Mouse (Mus musculus): ENCODE data around the gene Cacnb1. TPM values are rescaled to one million over a fixed set of nuclear protein-coding genes. Genes with fewer than 3 reads are reported as not detected.

Gene Cacnb1
- polyA plus RNA-seq, 1 experiment = 79.4 TPM

DNA sequence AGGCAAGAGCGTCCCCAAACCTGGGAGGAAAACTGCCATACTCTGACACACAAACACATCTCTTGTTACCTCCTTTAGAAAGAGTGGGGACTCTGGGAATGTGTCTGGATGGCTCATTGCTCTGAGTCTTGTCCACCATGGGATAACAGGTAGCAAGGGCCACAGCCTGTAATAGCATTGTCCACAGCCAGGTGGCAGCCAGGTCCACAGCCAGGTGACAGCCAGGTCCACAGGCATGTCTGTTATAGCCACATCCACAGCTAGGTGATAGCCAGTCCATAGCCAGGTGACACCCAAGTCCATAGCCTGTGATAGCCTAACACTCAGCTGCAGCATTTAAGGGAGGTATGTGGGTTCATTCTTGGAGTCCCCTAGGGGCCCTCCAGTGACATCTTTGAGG, 61.9 kb downstream of the Cacnb1 start:
- Histone ChIP-seq H3K4me3 (ENCODE audit: control insufficient read depth, low read depth, low read length) (no peak overlapping the region), H3K27ac (ENCODE audit: control insufficient read depth, insufficient read depth, low read depth, low read length) (no peak overlapping the region), H3K4me1 (ENCODE audit: control insufficient read depth, insufficient read depth, low read length) (peaks cover 7% of the 10 kb centered on the region), H3K36me3 (ENCODE audit: control insufficient read depth, insufficient read depth, low read length) (no peaks in the 10 kb centered on the region), H3K27me3 (ENCODE audit: control insufficient read depth, insufficient read depth, low read length) (no peaks in the 10 kb centered on the region)
- peak; percentile 43; the same call in 1 of the 2 replicates for TF ChIP-seq CTCF (IDR thresholded peaks at IDR 0.05; ENCODE audit: control insufficient read depth, insufficient read depth, insufficient replicate concordance, low read depth, low read length)
- no peak for TF ChIP-seq POLR2A (IDR thresholded peaks at IDR 0.05; ENCODE audit: control insufficient read depth, low read depth, low read length)

DNA sequence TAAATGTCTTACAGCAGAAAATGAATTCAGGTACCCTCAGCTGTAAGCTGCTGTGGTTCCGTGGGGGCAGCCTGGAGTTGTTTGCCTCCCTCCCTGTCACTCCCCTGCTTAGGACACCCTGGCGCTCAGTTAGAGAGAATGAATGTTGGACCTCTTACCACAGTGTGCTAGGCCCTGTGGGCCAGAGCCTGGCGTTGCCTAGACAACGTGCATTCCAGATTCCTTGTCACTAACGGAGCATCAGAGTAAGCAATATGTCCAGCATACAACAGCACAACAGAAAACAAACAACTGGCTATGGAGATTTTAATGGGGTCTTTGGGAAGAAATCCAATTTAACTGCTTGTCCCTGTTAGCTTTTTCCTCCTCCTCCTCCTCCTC, 63.5 kb downstream of the Cacnb1 start:
- H3K36me3 ChIP-seq (ENCODE audit: control insufficient read depth, insufficient read depth, low read length) = no peaks in the 10 kb centered on the region
- peaks cover 7% of the 10 kb centered on the region for H3K4me1 ChIP-seq (ENCODE audit: control insufficient read depth, insufficient read depth, low read length)
- H3K27me3 ChIP-seq (ENCODE audit: control insufficient read depth, insufficient read depth, low read length) = no peaks in the 10 kb centered on the region
- no peak for TF ChIP-seq CTCF (IDR thresholded peaks at IDR 0.05; ENCODE audit: control insufficient read depth, insufficient read depth, insufficient replicate concordance, low read depth, low read length)
- TF ChIP-seq POLR2A (IDR thresholded peaks at IDR 0.05; ENCODE audit: control insufficient read depth, low read depth, low read length) = peak; percentile 38; the same call in 1 of the 2 replicates
- H3K27ac ChIP-seq (ENCODE audit: control insufficient read depth, insufficient read depth, low read depth, low read length) = no peak overlapping the region
- peak overlapping the region; percentile 54 for H3K4me3 ChIP-seq (ENCODE audit: control insufficient read depth, low read depth, low read length)

DNA sequence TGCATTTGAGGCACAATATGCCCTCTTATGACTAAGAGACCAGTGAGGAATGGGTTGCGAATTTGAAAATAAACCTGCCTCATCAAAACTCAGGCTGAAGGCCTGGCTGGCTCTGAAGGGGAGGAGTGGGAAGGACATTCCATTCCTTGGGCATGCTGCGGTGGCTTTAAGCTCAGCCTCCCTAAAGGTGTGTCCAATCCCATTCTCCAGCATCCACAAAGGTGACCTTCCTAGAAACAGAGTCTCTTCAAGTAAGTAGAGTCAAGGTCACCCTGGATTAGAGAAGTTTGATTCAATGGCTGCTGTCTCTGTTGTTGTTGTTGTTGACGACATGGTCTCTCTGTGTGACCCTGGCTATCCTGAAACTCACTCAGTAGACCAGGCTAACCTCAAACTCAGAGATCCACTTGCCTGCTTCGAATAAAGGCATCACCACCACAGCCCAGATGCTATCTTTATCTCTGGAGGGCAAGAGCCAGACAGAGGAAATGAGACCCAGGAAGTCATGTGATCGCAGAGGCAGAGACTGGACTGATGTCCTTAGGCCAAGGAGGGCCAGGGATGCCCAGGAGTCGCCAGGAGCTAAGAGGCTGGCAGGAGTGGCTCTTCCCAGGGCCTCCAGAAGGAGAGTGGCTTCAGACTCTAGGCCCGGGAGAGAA, 64.1 kb downstream of the Cacnb1 start:
- no peak overlapping the region for H3K27ac ChIP-seq (ENCODE audit: control insufficient read depth, insufficient read depth, low read depth, low read length)
- H3K4me1 ChIP-seq (ENCODE audit: control insufficient read depth, insufficient read depth, low read length) = peaks cover 7% of the 10 kb centered on the region
- peaks cover 2% of the 10 kb centered on the region; the same call in 1 of the 2 replicates for H3K36me3 ChIP-seq (ENCODE audit: control insufficient read depth, insufficient read depth, low read length)
- H3K4me3 ChIP-seq (ENCODE audit: control insufficient read depth, low read depth, low read length) = peak overlapping the region; percentile 54
- H3K27me3 ChIP-seq (ENCODE audit: control insufficient read depth, insufficient read depth, low read length) = no peaks in the 10 kb centered on the region
- no peak for TF ChIP-seq CTCF (IDR thresholded peaks at IDR 0.05; ENCODE audit: control insufficient read depth, insufficient read depth, insufficient replicate concordance, low read depth, low read length)
- TF ChIP-seq POLR2A (IDR thresholded peaks at IDR 0.05; ENCODE audit: control insufficient read depth, low read depth, low read length) = no peak

DNA sequence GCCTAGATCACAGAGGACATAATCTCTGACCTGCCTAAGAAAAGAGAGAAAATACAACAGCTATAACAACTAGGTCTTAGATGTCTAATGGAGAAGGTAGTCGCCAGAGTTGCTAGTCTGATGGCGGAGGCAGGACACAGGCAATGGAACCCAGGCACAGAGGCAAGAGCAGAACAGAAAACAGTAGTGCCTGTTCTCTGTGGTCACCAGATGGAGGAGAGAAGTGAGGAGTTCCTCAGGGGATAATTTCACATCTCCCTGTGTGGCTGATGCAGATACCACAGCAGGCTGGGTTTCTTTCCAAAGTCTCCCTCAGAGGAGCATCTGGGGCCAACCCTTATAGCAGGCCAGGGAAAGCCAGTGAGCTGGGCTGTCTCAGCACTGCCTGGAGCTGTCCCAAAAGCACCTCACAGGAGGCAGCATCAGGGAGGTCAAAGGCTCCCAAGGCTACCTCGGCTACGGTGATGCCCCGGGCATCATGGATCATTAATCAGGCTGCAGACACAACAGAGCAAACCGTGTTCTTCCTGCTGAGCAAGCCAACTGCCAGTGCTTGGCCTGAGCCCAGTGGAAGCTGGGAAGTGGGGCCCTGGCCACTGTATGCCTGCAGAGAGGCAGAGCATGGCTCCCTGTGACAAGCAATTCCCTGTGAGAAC, 65.8 kb downstream of the Cacnb1 start:
- Histone ChIP-seq H3K4me1 (ENCODE audit: control insufficient read depth, insufficient read depth, low read length) (peaks cover 7% of the 10 kb centered on the region), H3K36me3 (ENCODE audit: control insufficient read depth, insufficient read depth, low read length) (peaks cover 2% of the 10 kb centered on the region; the same call in 1 of the 2 replicates), H3K27ac (ENCODE audit: control insufficient read depth, insufficient read depth, low read depth, low read length) (no peak overlapping the region), H3K4me3 (ENCODE audit: control insufficient read depth, low read depth, low read length) (no peak overlapping the region), H3K27me3 (ENCODE audit: control insufficient read depth, insufficient read depth, low read length) (no peaks in the 10 kb centered on the region)
- TF ChIP-seq POLR2A (IDR thresholded peaks at IDR 0.05; ENCODE audit: control insufficient read depth, low read depth, low read length) (no peak), CTCF (IDR thresholded peaks at IDR 0.05; ENCODE audit: control insufficient read depth, insufficient read depth, insufficient replicate concordance, low read depth, low read length) (no peak)

DNA sequence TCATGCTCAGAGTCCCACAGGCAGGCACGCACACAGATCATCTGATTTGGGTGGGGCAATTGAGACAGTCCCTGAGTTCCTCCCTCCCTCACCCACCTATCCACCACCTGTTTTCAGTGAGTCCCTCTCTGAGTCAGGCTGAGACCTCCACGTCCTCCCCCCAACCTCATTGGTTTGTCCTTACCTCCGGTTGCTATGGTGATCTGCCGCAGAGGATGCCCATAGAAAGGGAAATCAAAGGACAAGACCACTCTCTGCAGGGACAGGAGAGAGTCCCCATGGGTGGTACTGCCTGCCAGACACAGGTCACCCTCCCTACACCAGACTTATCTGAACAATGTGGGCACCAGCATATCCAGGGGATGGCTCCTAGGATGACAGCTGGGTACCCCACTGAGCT, 66.9 kb downstream of the Cacnb1 start:
- H3K27ac ChIP-seq (ENCODE audit: control insufficient read depth, insufficient read depth, low read depth, low read length) = no peak overlapping the region
- peaks cover 2% of the 10 kb centered on the region; the same call in 1 of the 2 replicates for H3K36me3 ChIP-seq (ENCODE audit: control insufficient read depth, insufficient read depth, low read length)
- H3K4me3 ChIP-seq (ENCODE audit: control insufficient read depth, low read depth, low read length) = no peak overlapping the region; the same call in 1 of the 2 replicates
- TF ChIP-seq CTCF (IDR thresholded peaks at IDR 0.05; ENCODE audit: control insufficient read depth, insufficient read depth, insufficient replicate concordance, low read depth, low read length) = no peak
- no peak for TF ChIP-seq POLR2A (IDR thresholded peaks at IDR 0.05; ENCODE audit: control insufficient read depth, low read depth, low read length)
- H3K4me1 ChIP-seq (ENCODE audit: control insufficient read depth, insufficient read depth, low read length) = peaks cover 7% of the 10 kb centered on the region
- no peaks in the 10 kb centered on the region for H3K27me3 ChIP-seq (ENCODE audit: control insufficient read depth, insufficient read depth, low read length)

DNA sequence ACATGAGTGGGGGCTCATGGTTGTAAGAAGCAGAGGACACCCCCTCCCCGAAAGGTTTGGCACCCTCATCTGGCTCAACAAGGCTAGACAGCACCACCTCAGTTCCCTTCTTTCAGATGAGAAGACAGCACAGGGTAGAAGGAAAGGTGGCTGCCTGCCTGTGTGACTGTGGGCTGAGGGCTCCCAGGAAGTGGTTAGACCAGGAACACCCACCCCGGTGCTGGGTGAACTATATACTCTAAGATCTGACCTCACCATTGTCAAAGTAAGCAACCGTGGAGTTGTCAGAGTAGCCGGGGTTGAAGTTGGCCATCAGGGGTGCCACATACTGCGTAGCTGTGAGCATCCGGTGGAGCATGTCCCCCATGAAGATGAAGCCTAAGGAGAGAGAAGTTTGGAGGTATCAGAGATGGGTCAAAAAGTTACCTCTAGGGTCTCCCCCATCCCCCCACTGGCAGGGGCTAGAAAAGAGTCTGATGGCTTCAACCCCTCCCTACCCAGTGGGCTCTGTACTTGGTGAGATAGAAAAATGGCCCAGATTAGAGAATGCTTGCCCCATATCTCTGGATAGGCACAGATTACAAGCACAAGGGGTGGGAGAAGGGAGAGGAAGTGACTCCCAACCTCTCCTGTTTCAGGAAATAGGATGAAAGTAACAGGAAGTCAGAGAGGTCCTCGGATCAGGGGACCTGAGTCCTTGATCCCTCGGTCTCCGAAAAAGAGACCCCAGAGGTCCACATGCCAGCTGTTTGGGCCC, 67.5 kb downstream of the Cacnb1 start:
- Histone ChIP-seq H3K4me1 (ENCODE audit: control insufficient read depth, insufficient read depth, low read length) (peaks cover 7% of the 10 kb centered on the region), H3K36me3 (ENCODE audit: control insufficient read depth, insufficient read depth, low read length) (peaks cover 2% of the 10 kb centered on the region; the same call in 1 of the 2 replicates)

More for the DNA sequence above, 67.5 kb downstream of the Cacnb1 start:
- no peaks in the 10 kb centered on the region for H3K27me3 ChIP-seq (ENCODE audit: control insufficient read depth, insufficient read depth, low read length)
- H3K4me3 ChIP-seq (ENCODE audit: control insufficient read depth, low read depth, low read length) = no peak overlapping the region; the same call in 1 of the 2 replicates
- TF ChIP-seq POLR2A (IDR thresholded peaks at IDR 0.05; ENCODE audit: control insufficient read depth, low read depth, low read length) (no peak), CTCF (IDR thresholded peaks at IDR 0.05; ENCODE audit: control insufficient read depth, insufficient read depth, insufficient replicate concordance, low read depth, low read length) (no peak)
- no peak overlapping the region for H3K27ac ChIP-seq (ENCODE audit: control insufficient read depth, insufficient read depth, low read depth, low read length)

Measured in testis, adult 2 months (tissue).